8 mouse cellular contexts compared by ENCODE assay signal in the genomic region with DNA sequence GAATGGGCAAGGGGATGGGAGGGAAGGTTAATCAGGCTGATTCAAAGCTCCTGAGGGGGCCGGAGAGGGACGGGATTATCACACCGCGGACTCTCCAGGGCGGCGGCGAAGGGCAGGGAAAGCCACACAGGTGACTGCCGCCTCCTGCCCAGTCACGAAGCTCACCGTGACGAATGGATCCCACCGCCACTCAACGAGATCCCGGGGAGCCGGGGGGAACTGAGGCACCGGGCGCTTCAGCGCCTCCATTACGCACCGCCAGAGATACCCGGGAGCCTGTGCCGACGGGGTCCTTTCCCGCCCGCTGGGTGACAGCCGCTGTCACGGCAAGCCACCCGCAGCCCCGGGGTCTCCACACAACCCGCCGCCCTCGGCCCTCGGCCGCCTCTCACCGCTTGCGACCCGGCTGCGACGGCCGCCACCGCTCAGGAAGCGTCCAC. TPM values are rescaled to one million over a fixed set of nuclear protein-coding genes. Genes with fewer than 3 reads are reported as not detected.
DNase-seq lines count a peak whose midpoint lies in the region; ATAC-seq and TF ChIP-seq lines count a peak whose summit lies in the region.

No protein-coding gene starts in this region.

- peaks cover 8% of the 10 kb centered on the region; the same call in 1 of the 2 replicates for H3K4me1 ChIP-seq in heart, embryonic 10.5 days
- H3K4me1 ChIP-seq in thymus, adult 2 months (replicated peaks; ENCODE audit: control insufficient read depth, insufficient read depth, low read length) = peaks cover 4% of the 10 kb centered on the region
- H3K4me1 ChIP-seq in liver, embryonic 16.5 days (ENCODE audit: control insufficient read depth, low read depth, low read length) = peaks cover 19% of the 10 kb centered on the region

- peak overlapping the region; percentile 95 for H3K4me2 ChIP-seq in liver, embryonic 16.5 days (ENCODE audit: low read depth, low read length)

- TF ChIP-seq CTCF in thymus, adult 2 months (IDR thresholded peaks at IDR 0.05; ENCODE audit: borderline replicate concordance, control insufficient read depth, extremely low read depth, insufficient read depth, low read length, poor library complexity) = no peak

- intact Hi-C loops in heart, postnatal 14 days (cut with DNase I) = loop anchor here (2.0 to 5.0 kb wide), 2 partner anchors 76 to 183 kb away; a partner anchor contains a TSS
- intact Hi-C loops in gastrocnemius, postnatal 14 days (cut with DNase I; ENCODE audit: low total_unique reads) = no loop called here

- no peak for TF ChIP-seq POLR2A in thymus, adult 2 months (IDR thresholded peaks at IDR 0.05; ENCODE audit: control insufficient read depth, extremely low read depth, insufficient read depth, low read length, poor library complexity)

- H3K27me3 ChIP-seq in heart, embryonic 10.5 days (ENCODE audit: insufficient read depth, poor library complexity, severe bottlenecking) = no peaks in the 10 kb centered on the region
- H3K27me3 ChIP-seq in thymus, adult 2 months (ENCODE audit: control insufficient read depth, insufficient read depth, low read length) = no peaks in the 10 kb centered on the region
- no peaks in the 10 kb centered on the region for H3K27me3 ChIP-seq in liver, embryonic 16.5 days (ENCODE audit: control insufficient read depth, insufficient read depth, low read depth, low read length)

- peak; percentile 83 for DNase-seq in heart, embryonic 10.5 days (ENCODE audit: low spot score)
- no peak for DNase-seq in heart, postnatal 14 days
- no peak for DNase-seq in thymus, adult 2 months
- DNase-seq in thymus, postnatal 4 days = no peak
- peak; percentile 12 for DNase-seq in forelimb bud, embryonic 11.5 days (ENCODE audit: low read depth, low spot score)
- peak; percentile 67 for DNase-seq in testis, postnatal 14 days (ENCODE audit: low spot score)
- DNase-seq in gastrocnemius, postnatal 14 days = no peak

- peak overlapping the region; percentile 95 for H3K27ac ChIP-seq in heart, embryonic 10.5 days
- 0 out of 2 replicates have a peak overlapping the region, but pooled peaks have one; percentile 34 for H3K27ac ChIP-seq in thymus, adult 2 months (ENCODE audit: control insufficient read depth, insufficient read depth, low read length)
- peak overlapping the region; percentile 95 for H3K27ac ChIP-seq in liver, embryonic 16.5 days (ENCODE audit: low read length)

- peak overlapping the region; percentile 99 for H3K9ac ChIP-seq in liver, embryonic 16.5 days (ENCODE audit: low read depth, low read length)

- under 1% methylated on average over 42 of the region's 42 CpGs for whole genome bisulfite sequencing in heart, embryonic 10.5 days
- under 1% methylated on average over 42 of the region's 42 CpGs for WGBS in thymus, adult 2 months
- 0% methylated on average over 42 of the region's 42 CpGs for WGBS in liver, embryonic 16.5 days (ENCODE audit: insufficient replicate concordance)

- ATAC-seq in liver, embryonic 16.5 days (ENCODE audit: low read depth) = peak; percentile 56

- H3K9me3 ChIP-seq in heart, embryonic 10.5 days = no peaks in the 10 kb centered on the region
- no peaks in the 10 kb centered on the region for H3K9me3 ChIP-seq in liver, embryonic 16.5 days (replicated peaks; ENCODE audit: control insufficient read depth, low read length)

- peaks cover 17% of the 10 kb centered on the region for H3K36me3 ChIP-seq in heart, embryonic 10.5 days
- H3K36me3 ChIP-seq in thymus, adult 2 months (ENCODE audit: control insufficient read depth, insufficient read depth, low read length) = peaks cover 7% of the 10 kb centered on the region
- H3K36me3 ChIP-seq in liver, embryonic 16.5 days (ENCODE audit: control insufficient read depth, insufficient read depth) = peaks cover 15% of the 10 kb centered on the region

- H3K4me3 ChIP-seq in heart, embryonic 10.5 days = peak overlapping the region; percentile 88
- H3K4me3 ChIP-seq in thymus, adult 2 months (ENCODE audit: control insufficient read depth, insufficient read depth, low read length) = peak overlapping the region; percentile 82
- H3K4me3 ChIP-seq in liver, embryonic 16.5 days (ENCODE audit: low read depth, low read length) = peak overlapping the region; percentile 99

RNA-seq across cellular contexts. Expression of a gene that starts 0.5 kb away (rescaled TPM):
- 14.3 and 16.5 TPM in 2 replicates for polyA plus RNA-seq in heart, embryonic 10.5 days (2016; fragmentation: Nextera tagmentation; extraction: Ambion mirVana)
- 10 to 100 TPM; 28.6 to 32.5 TPM for total RNA-seq in heart, postnatal 14 days (2021)
- 51.6 and 66.8 TPM in 2 replicates for polyA plus RNA-seq in thymus, adult 2 months (2012; rRNA removed)
- 20.4 and 23.8 TPM in 2 replicates for polyA plus RNA-seq in liver, embryonic 16.5 days (2015; fragmentation: Nextera tagmentation; extraction: Ambion mirVana)
- total RNA-seq in gastrocnemius, postnatal 14 days (2021) = 10 to 100 TPM; 12.0 to 13.8 TPM

RNA-seq across cellular contexts. Expression of a gene that starts 33.7 kb away (rescaled TPM):
- 48.8 and 53.4 TPM in 2 replicates for polyA plus RNA-seq in heart, embryonic 10.5 days (2016; fragmentation: Nextera tagmentation; extraction: Ambion mirVana)
- total RNA-seq in heart, postnatal 14 days (2021) = 10 to 100 TPM; 20.3 to 21.1 TPM
- 30.6 and 32.9 TPM in 2 replicates for polyA plus RNA-seq in thymus, adult 2 months (2012; rRNA removed)
- polyA plus RNA-seq in liver, embryonic 16.5 days (2015; fragmentation: Nextera tagmentation; extraction: Ambion mirVana) = 15.4 and 18.3 TPM in 2 replicates
- total RNA-seq in gastrocnemius, postnatal 14 days (2021) = 10 to 100 TPM in 1 of 2 experiments, 1 to 10 TPM in 1; 9.5 to 10.1 TPM

Comparison
In these comparisons a context has a peak if more than half of its experiments do, and no peak if none do; other contexts are left out.
1. DNase-seq: peak in heart, embryonic 10.5 days (single experiment), forelimb bud, embryonic 11.5 days (single experiment) and testis, postnatal 14 days (single experiment); none in heart, postnatal 14 days (0 of 2), thymus, adult 2 months (single experiment), thymus, postnatal 4 days (single experiment) and gastrocnemius, postnatal 14 days (single experiment).
2. H3K27ac ChIP-seq: peak in every context shown above with its lines; median percentile 95 in heart, embryonic 10.5 days; 95 in liver, embryonic 16.5 days; 34 in thymus, adult 2 months.
3. Peak in every context shown above with its lines, with median percentiles within 50 percentile points of each other: H3K4me3 ChIP-seq.